Mouse (Mus musculus) G1E (cell line): ENCODE data around the gene Cx3cr1. TPM values are rescaled to one million over a fixed set of nuclear protein-coding genes. Genes with fewer than 3 reads are reported as not detected.

Experiments used
- ATAC-seq: 2 replicates; pipeline ENCODE4 v1.8.0; 2016; ENCODE audit warnings: mild to moderate bottlenecking; ENCODE audit not compliant: insufficient number of reproducible peaks, poor library complexity, low FRiP score, severe bottlenecking; ENCODE audit errors: extremely low read depth
- DNase-seq: peaks from one replicate; pipeline ENCODE4 v3.0.0; 2012; ENCODE audit warnings: low spot score
- H3K27me3 ChIP-seq: 2 replicates; pipeline ENCODE4 v1.6.1; 2012; ENCODE audit warnings: mild to moderate bottlenecking, low read length, inconsistent platforms; ENCODE audit not compliant: insufficient read depth
- H3K36me3 ChIP-seq: replicated peaks from 2 replicates; pipeline ENCODE3; 2012; ENCODE audit warnings: mild to moderate bottlenecking, inconsistent platforms
- H3K4me1 ChIP-seq: 2 replicates; pipeline ENCODE4 v1.6.1; 2012; ENCODE audit warnings: low read depth, low read length, inconsistent platforms, mixed read lengths; ENCODE audit not compliant: insufficient read depth
- H3K4me3 ChIP-seq: 2 replicates; pipeline ENCODE4 v1.5.1; 2012; ENCODE audit warnings: low read depth, mild to moderate bottlenecking, inconsistent platforms, low read length, moderate library complexity, mixed read lengths
- H3K9me3 ChIP-seq: replicated peaks from 2 replicates; pipeline ENCODE4 v1.6.1; 2012; ENCODE audit warnings: inconsistent platforms
- CTCF ChIP-seq: IDR thresholded peaks from 2 replicates; pipeline ENCODE4 v1.5.1; 2012; ENCODE audit warnings: low read depth, low read length, inconsistent platforms, mixed read lengths
- GATA1 ChIP-seq: IDR thresholded peaks from 2 replicates; pipeline ENCODE4 v1.6.1; 2012; ENCODE audit warnings: borderline replicate concordance, low read length, inconsistent platforms, mixed read lengths
- GATA2 ChIP-seq: IDR thresholded peaks from 2 replicates; pipeline ENCODE4 v1.6.1; 2012; ENCODE audit warnings: low read depth, low read length, inconsistent platforms, borderline replicate concordance
- POLR2AphosphoS5 ChIP-seq: IDR thresholded peaks from 2 replicates; pipeline ENCODE4 v1.6.1; 2012; ENCODE audit warnings: low read depth, low read length, inconsistent platforms; ENCODE audit not compliant: insufficient replicate concordance
- TAL1 ChIP-seq: conservative IDR thresholded peaks from 2 replicates; pipeline ENCODE4 v1.6.1; 2012; ENCODE audit warnings: low read depth, low read length, inconsistent platforms, mixed read lengths
- polyA plus RNA-seq: library from polyadenylated mRNA; stranded (reverse); fragments of >175 nt; gene quantifications from 2 replicates; pipeline ENCODE4 v1.2.3, GENCODE M21; 2012
- total RNA-seq, 2 experiments: library from RNA; stranded (forward) in 1 of 2; stranded (reverse) in 1 of 2; fragments of 200-1000 nt in 1 of 2; fragments of >200 nt in 1 of 2; fragmentation: Nextera tagmentation in 1 of 2; gene quantifications; 2 replicates each; pipeline ENCODE4 v1.2.3; 2014 to 2017

Cx3cr1 gene
- total and polyA plus RNA-seq, 3 experiments = 0.22 TPM; not detected in 2

- Histone ChIP-seq H3K36me3 (peaks cover 62% of the 10 kb centered on the region), H3K9me3 (peaks cover 4% of the 10 kb centered on the region; the same call in 1 of the 2 replicates), H3K4me1 (peaks cover 32% of the 10 kb centered on the region), H3K27me3 (no peaks in the 10 kb centered on the region), H3K4me3 (no peak overlapping the region)
- no peak for DNase-seq
- no peak for TF ChIP-seq CTCF
- TF ChIP-seq TAL1 = no peak
- TF ChIP-seq POLR2AphosphoS5 = no peak
- TF ChIP-seq GATA1 = no peak
- no peak for TF ChIP-seq GATA2
- ATAC-seq = no peak
Observed at GRCm38 (mm10) chr9:119973281-119973680, 96.4 kb downstream of the Cx3cr1 start.

- peaks cover 26% of the 10 kb centered on the region for H3K4me1 ChIP-seq
- no peak for ATAC-seq
- H3K4me3 ChIP-seq = no peak overlapping the region
- no peak for DNase-seq
- H3K27me3 ChIP-seq = peaks cover 2% of the 10 kb centered on the region; the same call in 1 of the 2 replicates
- peaks cover 62% of the 10 kb centered on the region for H3K36me3 ChIP-seq
- H3K9me3 ChIP-seq = peaks cover 4% of the 10 kb centered on the region; the same call in 1 of the 2 replicates
- TF ChIP-seq CTCF (no peak), TAL1 (no peak), GATA2 (no peak), POLR2AphosphoS5 (no peak)
Observed at GRCm38 (mm10) chr9:119972582-119972981, 97.1 kb downstream of the Cx3cr1 start.

GRCm38 (mm10) chr9:119972166-119972565 lies 97.5 kb downstream of the Cx3cr1 start:
- TF ChIP-seq TAL1 (no peak), POLR2AphosphoS5 (no peak), GATA1 (no peak), CTCF (no peak), GATA2 (no peak)
- DNase-seq = no peak
- Histone ChIP-seq H3K4me1 (peaks cover 21% of the 10 kb centered on the region), H3K36me3 (peaks cover 62% of the 10 kb centered on the region), H3K9me3 (peaks cover 4% of the 10 kb centered on the region; the same call in 1 of the 2 replicates), H3K4me3 (no peak overlapping the region), H3K27me3 (peaks cover 2% of the 10 kb centered on the region; the same call in 1 of the 2 replicates)
- ATAC-seq = no peak

GRCm38 (mm10) chr9:119970763-119971656 lies 98.7 kb downstream of the Cx3cr1 start:
- H3K36me3 ChIP-seq = peaks cover 62% of the 10 kb centered on the region
- no peak for ATAC-seq

GRCm38 (mm10) chr9:119970221-119970620 lies 99.5 kb downstream of the Cx3cr1 start:
- H3K36me3 ChIP-seq = peaks cover 60% of the 10 kb centered on the region
- ATAC-seq (peak; percentile 43; the same call in 1 of the 2 replicates), DNase-seq (no peak)

More at GRCm38 (mm10) chr9:119970763-119971656, 98.7 kb downstream of the Cx3cr1 start:
- no peak overlapping the region for H3K4me3 ChIP-seq
- peaks cover 7% of the 10 kb centered on the region; the same call in 1 of the 2 replicates for H3K27me3 ChIP-seq
- H3K9me3 ChIP-seq = peaks cover 4% of the 10 kb centered on the region; the same call in 1 of the 2 replicates
- no peak for TF ChIP-seq GATA2
- no peak for TF ChIP-seq POLR2AphosphoS5
- TF ChIP-seq CTCF = no peak
- no peak for TF ChIP-seq TAL1
- no peak for TF ChIP-seq GATA1
- peaks cover 12% of the 10 kb centered on the region for H3K4me1 ChIP-seq
- no peak for DNase-seq

GRCm38 (mm10) chr9:119969811-119970210 lies 99.9 kb downstream of the Cx3cr1 start:
- TF ChIP-seq TAL1 = no peak
- no peak for TF ChIP-seq CTCF
- no peak for TF ChIP-seq POLR2AphosphoS5
- no peak for TF ChIP-seq GATA1
- no peak for TF ChIP-seq GATA2
- Histone ChIP-seq H3K4me3 (no peak overlapping the region), H3K9me3 (peaks cover 4% of the 10 kb centered on the region; the same call in 1 of the 2 replicates), H3K4me1 (peaks cover 9% of the 10 kb centered on the region; the same call in 1 of the 2 replicates), H3K36me3 (peaks cover 56% of the 10 kb centered on the region), H3K27me3 (peaks cover 7% of the 10 kb centered on the region; the same call in 1 of the 2 replicates)
- DNase-seq (no peak), ATAC-seq (no peak)

More at GRCm38 (mm10) chr9:119970221-119970620, 99.5 kb downstream of the Cx3cr1 start:
- H3K4me3 ChIP-seq = no peak overlapping the region
- TF ChIP-seq GATA1 (no peak), CTCF (peak; percentile 42), GATA2 (no peak)
- H3K27me3 ChIP-seq = peaks cover 7% of the 10 kb centered on the region; the same call in 1 of the 2 replicates
- H3K4me1 ChIP-seq = peaks cover 11% of the 10 kb centered on the region
- H3K9me3 ChIP-seq = peaks cover 4% of the 10 kb centered on the region; the same call in 1 of the 2 replicates
